Mouse (Mus musculus) thymus, adult 2 months (tissue): ENCODE results near the gene Inpp1. TPM values are rescaled to one million over a fixed set of nuclear protein-coding genes. Genes with fewer than 3 reads are reported as not detected.

Experiments used
- DNase-seq: peaks from one replicate; pipeline ENCODE4 v3.0.0; 2021
- H3K27ac ChIP-seq: fragments of 200-500 bp; 2 replicates; pipeline ENCODE4 v1.5.1; 2012; ENCODE audit warnings: low read length, control low read depth; ENCODE audit not compliant: control insufficient read depth, insufficient read depth
- H3K27me3 ChIP-seq: fragments of 200-500 bp; 2 replicates; pipeline ENCODE4 v1.6.1; 2012; ENCODE audit warnings: mild to moderate bottlenecking, low read length, moderate library complexity, mixed read lengths; ENCODE audit not compliant: control insufficient read depth, insufficient read depth
- H3K36me3 ChIP-seq: fragments of 200-500 bp; 2 replicates; pipeline ENCODE4 v1.6.1; 2012; ENCODE audit warnings: mild to moderate bottlenecking, low read length, moderate library complexity; ENCODE audit not compliant: control insufficient read depth, insufficient read depth
- H3K4me1 ChIP-seq: fragments of 200-500 bp; replicated peaks from 2 replicates; pipeline ENCODE4 v1.6.1; 2012; ENCODE audit warnings: low read length; ENCODE audit not compliant: control insufficient read depth, insufficient read depth
- H3K4me3 ChIP-seq: fragments of 200-500 bp; 2 replicates; pipeline ENCODE4 v1.5.1; 2012; ENCODE audit warnings: mild to moderate bottlenecking, low read length, control low read depth, moderate library complexity; ENCODE audit not compliant: control insufficient read depth, insufficient read depth
- CTCF ChIP-seq: fragments of 200-500 bp; IDR thresholded peaks from 2 replicates; pipeline ENCODE4 v1.5.1; 2012; ENCODE audit warnings: mild to moderate bottlenecking, control low read depth, low read length, moderate library complexity, borderline replicate concordance; ENCODE audit not compliant: control insufficient read depth, poor library complexity, insufficient read depth; ENCODE audit errors: extremely low read depth
- POLR2A ChIP-seq: fragments of 200-500 bp; IDR thresholded peaks from 2 replicates; pipeline ENCODE4 v1.6.1; 2012; ENCODE audit warnings: mild to moderate bottlenecking, low read length, control low read depth, moderate library complexity; ENCODE audit not compliant: control insufficient read depth, poor library complexity, insufficient read depth; ENCODE audit errors: extremely low read depth
- WGBS: fragments of 180-500 bp; shearing (Covaris S2); methylation state at CpG from one replicate; pipeline ENCODE4 v1.1.7; 2018; 5-methylcytosine and 5-hydroxymethylcytosine counted together
- polyA plus RNA-seq: library from polyadenylated mRNA; depleted of rRNA; stranded (reverse); fragments of >200 nt; gene quantifications from 2 replicates; pipeline ENCODE4 v1.2.3, GENCODE M21; 2012

Inpp1 gene
- polyA plus RNA-seq, 1 experiment, result 33.8 TPM

DNA sequence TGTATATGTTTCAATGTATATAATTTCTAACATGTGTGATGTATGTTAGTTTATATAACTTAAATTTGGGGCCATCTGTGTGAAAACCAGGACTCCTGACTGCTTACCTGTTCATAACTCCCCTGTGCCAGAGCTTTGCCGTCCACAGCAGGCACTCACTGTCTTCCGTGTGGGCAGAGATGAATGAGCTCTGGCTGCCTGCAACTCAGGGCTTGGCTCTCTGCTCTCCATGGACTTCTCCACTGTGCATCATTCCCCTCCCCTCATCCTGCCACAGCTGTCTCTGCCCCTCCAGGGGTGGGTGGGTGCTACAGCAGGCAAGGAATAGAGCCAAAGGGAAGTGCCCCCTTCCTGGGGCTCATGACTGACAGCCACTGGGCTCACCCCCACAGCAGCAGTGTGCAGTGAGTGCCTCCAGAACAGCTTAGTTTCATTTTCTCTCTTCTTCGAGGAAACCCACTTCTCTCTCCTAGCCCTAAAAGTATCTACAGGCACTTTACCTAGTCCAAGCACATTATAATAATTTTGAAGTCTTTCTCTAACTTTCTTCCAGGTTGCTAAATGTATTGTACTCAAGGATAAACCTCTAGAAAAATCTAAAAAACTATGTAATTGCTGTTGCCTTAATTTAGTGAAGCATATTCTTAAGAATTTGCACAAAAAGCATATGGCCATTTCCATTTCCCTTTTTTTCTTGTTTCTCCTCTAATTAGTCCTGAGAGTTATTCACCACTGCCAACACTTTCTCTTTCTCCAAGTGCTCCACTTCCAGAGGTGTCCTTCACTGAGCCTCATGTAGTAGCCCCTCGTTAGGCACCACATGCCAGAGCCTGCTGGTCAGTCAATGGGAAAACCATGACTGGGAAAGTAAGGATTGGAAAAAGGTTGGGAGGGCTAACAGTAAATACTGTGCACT, 53.3 kb downstream of the Inpp1 start:
- no peaks in the 10 kb centered on the region for H3K27me3 ChIP-seq
- H3K36me3 ChIP-seq, result no peaks in the 10 kb centered on the region
- H3K27ac ChIP-seq, result no peak overlapping the region
- WGBS, result 36% methylated on average over 4 of the region's 4 CpGs
- peak overlapping the region; percentile 42 for H3K4me3 ChIP-seq
- peaks cover 7% of the 10 kb centered on the region for H3K4me1 ChIP-seq
- TF ChIP-seq POLR2A (no peak), CTCF (no peak)
- DNase-seq, result peak; percentile 22

DNA sequence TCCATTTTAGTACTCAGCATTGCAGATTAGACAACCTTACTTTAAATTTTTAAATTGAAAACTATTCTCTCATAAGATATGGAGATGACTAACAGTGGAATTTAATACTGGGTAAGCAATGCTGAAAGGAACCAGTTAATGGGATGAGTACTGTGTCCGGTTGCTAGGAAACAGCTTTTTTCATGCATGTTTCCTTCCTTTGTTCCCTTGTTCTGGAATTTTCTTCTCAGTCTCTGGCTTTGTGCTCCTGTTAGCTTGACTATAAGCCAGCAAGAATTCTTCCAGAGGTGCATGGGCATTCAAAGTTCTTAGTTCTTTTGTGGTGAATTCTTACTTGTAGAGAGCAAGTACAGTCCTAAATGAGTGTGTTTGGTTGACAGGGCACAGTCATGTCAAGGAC, 59.3 kb downstream of the Inpp1 start:
- TF ChIP-seq CTCF (no peak), POLR2A (no peak)
- H3K36me3 ChIP-seq, result no peaks in the 10 kb centered on the region
- WGBS, result 98% methylated on average over 1 of the region's 1 CpGs

DNA sequence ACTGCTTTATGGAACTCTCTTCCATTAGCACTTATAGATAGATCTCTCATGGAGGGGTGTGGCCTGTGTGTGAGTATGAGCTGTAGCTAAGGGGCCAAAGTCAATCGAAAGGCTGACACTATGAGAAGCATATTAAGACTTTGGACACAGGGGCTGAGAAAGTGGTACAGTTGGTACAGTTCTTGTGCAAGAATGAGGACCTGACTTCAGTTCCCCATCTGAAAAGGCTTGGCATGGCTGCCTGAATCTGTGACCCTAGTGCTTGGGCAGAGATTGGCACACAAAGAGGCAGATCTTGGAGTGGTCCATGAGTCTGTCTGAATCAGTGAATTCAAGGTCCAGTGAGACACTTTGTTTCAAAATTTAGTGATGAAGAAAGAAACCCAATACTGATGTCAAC, 63.2 kb downstream of the Inpp1 start:
- WGBS, result 87% methylated on average over 1 of the region's 1 CpGs

More for the DNA sequence above, 59.3 kb downstream of the Inpp1 start:
- H3K4me1 ChIP-seq, result no peaks in the 10 kb centered on the region
- DNase-seq, result no peak
- no peaks in the 10 kb centered on the region for H3K27me3 ChIP-seq
- H3K27ac ChIP-seq, result no peak overlapping the region
- no peak overlapping the region for H3K4me3 ChIP-seq

GRCm38 (mm10) chr1:52753828-52754227, 63.7 kb downstream of the Inpp1 start:
- TF ChIP-seq CTCF (no peak), POLR2A (no peak)
- DNase-seq, result no peak
- WGBS, result 18% methylated on average over 2 of the region's 2 CpGs

More for the DNA sequence above, 63.2 kb downstream of the Inpp1 start:
- TF ChIP-seq CTCF (no peak), POLR2A (no peak)
- H3K27me3 ChIP-seq, result no peaks in the 10 kb centered on the region
- DNase-seq, result no peak
- no peak overlapping the region for H3K4me3 ChIP-seq
- H3K4me1 ChIP-seq, result no peaks in the 10 kb centered on the region
- no peak overlapping the region for H3K27ac ChIP-seq
- H3K36me3 ChIP-seq, result no peaks in the 10 kb centered on the region

GRCm38 (mm10) chr1:52752706-52753105, 64.8 kb downstream of the Inpp1 start:
- TF ChIP-seq CTCF (no peak), POLR2A (no peak)
- WGBS, result 66% methylated on average over 3 of the region's 3 CpGs
- H3K4me1 ChIP-seq, result no peaks in the 10 kb centered on the region

More at GRCm38 (mm10) chr1:52753828-52754227, 63.7 kb downstream of the Inpp1 start:
- Histone ChIP-seq H3K4me3 (no peak overlapping the region), H3K36me3 (no peaks in the 10 kb centered on the region), H3K27me3 (no peaks in the 10 kb centered on the region), H3K4me1 (no peaks in the 10 kb centered on the region), H3K27ac (no peak overlapping the region)

DNA sequence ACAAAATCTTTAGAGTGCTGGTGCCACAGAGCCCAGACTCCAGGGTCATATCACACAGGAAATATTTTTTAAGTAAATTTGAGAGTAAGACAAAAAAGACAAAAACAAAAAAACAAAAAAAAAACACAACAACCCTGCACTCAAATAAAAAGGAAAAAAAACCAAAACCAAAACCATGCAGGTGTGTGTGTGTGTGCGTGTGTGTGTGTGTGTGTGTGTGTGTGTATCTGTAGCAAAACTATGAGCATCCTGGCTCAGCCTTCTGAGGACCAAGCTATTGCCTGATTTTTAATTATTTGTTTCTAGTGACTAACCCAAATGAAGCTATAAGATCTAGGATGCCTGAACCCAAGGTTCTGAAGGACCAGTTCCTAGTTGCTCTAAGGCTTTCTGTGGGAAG, 65.9 kb downstream of the Inpp1 start:
- no peaks in the 10 kb centered on the region for H3K27me3 ChIP-seq
- H3K4me1 ChIP-seq, result no peaks in the 10 kb centered on the region
- 74% methylated on average over 1 of the region's 1 CpGs for WGBS

More at GRCm38 (mm10) chr1:52752706-52753105, 64.8 kb downstream of the Inpp1 start:
- no peak for DNase-seq
- H3K27me3 ChIP-seq, result no peaks in the 10 kb centered on the region
- H3K36me3 ChIP-seq, result no peaks in the 10 kb centered on the region
- no peak overlapping the region for H3K4me3 ChIP-seq
- no peak overlapping the region for H3K27ac ChIP-seq

GRCm38 (mm10) chr1:52749978-52750377, 67.5 kb downstream of the Inpp1 start:
- H3K36me3 ChIP-seq, result no peaks in the 10 kb centered on the region
- DNase-seq, result no peak
- H3K4me1 ChIP-seq, result no peaks in the 10 kb centered on the region
- 97% methylated on average over 1 of the region's 1 CpGs for WGBS
- H3K4me3 ChIP-seq, result no peak overlapping the region
- no peak overlapping the region for H3K27ac ChIP-seq
- no peaks in the 10 kb centered on the region for H3K27me3 ChIP-seq
- TF ChIP-seq POLR2A (no peak), CTCF (no peak)

More for the DNA sequence above, 65.9 kb downstream of the Inpp1 start:
- no peak for DNase-seq
- Histone ChIP-seq H3K27ac (no peak overlapping the region), H3K4me3 (no peak overlapping the region), H3K36me3 (no peaks in the 10 kb centered on the region)
- TF ChIP-seq POLR2A, result no peak
- no peak for TF ChIP-seq CTCF
